Mouse (Mus musculus) forebrain, embryonic 12.5 days (tissue): ENCODE data around the gene Pax9. TPM values are rescaled to one million over a fixed set of nuclear protein-coding genes. Genes with fewer than 3 reads are reported as not detected.

Source experiments
- ATAC-seq: fragments of 200-750 bp; cut with Nextera tagmentation; 2 replicates; pipeline ENCODE4 v1.8.0; 2017; ENCODE audit warnings: moderate TSS enrichment; ENCODE audit not compliant: low FRiP score
- H3K27ac ChIP-seq: fragments of 300-500 bp; sonication (generic); 2 replicates; pipeline ENCODE4 v1.5.1; 2016; ENCODE audit warnings: mild to moderate bottlenecking
- H3K27me3 ChIP-seq: fragments of 300-500 bp; sonication (generic); 2 replicates; pipeline ENCODE4 v1.6.1; 2016; ENCODE audit warnings: mild to moderate bottlenecking
- H3K36me3 ChIP-seq: fragments of 300-500 bp; sonication (generic); replicated peaks from 2 replicates; pipeline ENCODE4 v1.6.1; 2016; ENCODE audit warnings: mild to moderate bottlenecking
- H3K4me1 ChIP-seq: fragments of 300-500 bp; sonication (generic); 2 replicates; pipeline ENCODE4 v1.6.1; 2016
- H3K4me2 ChIP-seq: fragments of 300-500 bp; sonication (generic); 2 replicates; pipeline ENCODE4 v1.6.1; 2016; ENCODE audit warnings: mild to moderate bottlenecking, moderate library complexity
- H3K4me3 ChIP-seq: fragments of 300-500 bp; sonication (generic); replicated peaks from 2 replicates; pipeline ENCODE4 v1.5.1; 2016; ENCODE audit warnings: mild to moderate bottlenecking
- H3K9ac ChIP-seq: fragments of 300-500 bp; sonication (generic); 2 replicates; pipeline ENCODE4 v1.6.1; 2016; ENCODE audit warnings: mild to moderate bottlenecking
- H3K9me3 ChIP-seq: fragments of 300-500 bp; sonication (generic); 2 replicates; pipeline ENCODE4 v1.6.1; 2016
- WGBS: fragments of 180-500 bp; shearing (Covaris S2); methylation state at CpG from one replicate; pipeline ENCODE4 v1.1.7; 2016; 5-methylcytosine and 5-hydroxymethylcytosine counted together
- polyA plus RNA-seq: library from polyadenylated mRNA; unstranded; fragments of >200 nt; fragmentation: Nextera tagmentation; extraction: Ambion mirVana; gene quantifications from 2 replicates; pipeline ENCODE4 v1.2.1, GENCODE M21; 2016

Pax9 gene
- polyA plus RNA-seq, 1 experiment from 2014 or later = 1.2 TPM

- Histone ChIP-seq H3K4me3 (0 out of 2 replicates have a peak overlapping the region, but pooled peaks have one; percentile 14), H3K4me1 (peaks cover 18% of the 10 kb centered on the region), H3K9me3 (no peaks in the 10 kb centered on the region), H3K9ac (no peak overlapping the region), H3K4me2 (no peak overlapping the region), H3K27me3 (peaks cover 97% of the 10 kb centered on the region), H3K36me3 (no peaks in the 10 kb centered on the region), H3K27ac (no peak overlapping the region)
- WGBS = under 1% methylated on average over 12 of the region's 12 CpGs
- ATAC-seq = no peak
Measured at GRCm38 (mm10) chr12:56691001-56691400, 566 bp upstream of the Pax9 start.

DNA sequence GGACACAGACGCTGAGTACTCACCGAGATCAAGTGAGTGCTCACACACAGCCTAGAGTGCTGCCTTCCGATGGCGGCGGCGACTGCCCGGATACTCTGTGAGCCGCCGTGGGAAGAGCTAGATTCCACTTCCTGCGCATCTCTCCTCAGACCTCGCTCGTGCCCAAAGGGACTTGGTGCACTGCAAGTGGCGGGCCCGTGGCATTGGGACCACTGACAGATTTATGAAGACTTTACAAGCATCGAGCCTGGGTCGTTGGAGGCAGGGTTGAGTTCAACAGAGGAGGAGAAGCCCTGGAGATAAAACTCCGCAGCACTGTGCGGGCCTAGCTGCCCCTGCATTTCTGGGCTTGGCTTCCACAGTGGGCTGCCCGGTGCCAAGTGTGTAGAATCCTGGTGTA is 969 bp downstream of the Pax9 start:
- Histone ChIP-seq H3K9ac (no peak overlapping the region), H3K9me3 (no peaks in the 10 kb centered on the region), H3K36me3 (no peaks in the 10 kb centered on the region), H3K4me3 (no peak overlapping the region), H3K27me3 (peaks cover 100% of the 10 kb centered on the region), H3K4me2 (no peak overlapping the region), H3K27ac (no peak overlapping the region), H3K4me1 (peaks cover 32% of the 10 kb centered on the region)
- no peak for ATAC-seq
- WGBS = under 1% methylated on average over 19 of the region's 19 CpGs

DNA sequence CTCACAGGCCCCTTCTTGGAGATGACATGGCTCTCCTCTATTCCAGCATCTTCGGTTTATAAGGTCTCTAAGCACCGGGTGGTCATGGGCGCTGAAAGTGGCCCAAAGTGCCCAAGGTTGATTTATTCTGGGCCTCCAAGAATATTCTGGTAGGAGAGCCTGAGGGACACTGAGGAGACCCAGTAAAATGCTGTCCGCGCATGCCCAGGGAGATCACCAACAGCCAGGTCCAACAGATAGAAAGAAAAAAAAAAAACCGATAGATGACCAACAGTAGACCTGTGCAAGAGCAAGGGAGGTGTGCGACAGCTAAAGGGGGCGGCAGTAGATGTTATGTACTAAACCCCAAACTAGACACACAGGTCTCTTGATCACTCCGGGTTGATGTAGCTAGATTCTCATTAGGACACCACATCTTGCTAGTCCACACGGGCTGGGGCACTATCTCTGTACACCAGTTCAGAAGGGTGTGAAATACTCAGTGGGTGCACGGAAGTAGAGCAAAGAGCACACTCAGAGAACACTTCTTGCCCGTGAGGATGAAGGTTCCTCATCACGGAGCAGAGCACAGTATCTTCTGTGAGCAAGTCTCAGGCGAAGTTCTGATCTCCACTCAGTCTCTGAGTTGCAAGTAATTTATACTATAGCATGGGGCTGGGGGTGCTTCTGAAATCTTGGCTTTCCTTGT is 2.0 kb downstream of the Pax9 start:
- no peak for ATAC-seq
- H3K36me3 ChIP-seq = no peaks in the 10 kb centered on the region
- no peaks in the 10 kb centered on the region for H3K9me3 ChIP-seq
- H3K27ac ChIP-seq = no peak overlapping the region
- peaks cover 35% of the 10 kb centered on the region for H3K4me1 ChIP-seq
- H3K27me3 ChIP-seq = peaks cover 98% of the 10 kb centered on the region
- 3% methylated on average over 14 of the region's 14 CpGs for WGBS
- no peak overlapping the region for H3K9ac ChIP-seq
- no peak overlapping the region for H3K4me2 ChIP-seq
- no peak overlapping the region for H3K4me3 ChIP-seq

GRCm38 (mm10) chr12:56694361-56694760 is 2.8 kb downstream of the Pax9 start:
- peaks cover 96% of the 10 kb centered on the region for H3K27me3 ChIP-seq
- no peak overlapping the region for H3K27ac ChIP-seq
- ATAC-seq = no peak
- under 1% methylated on average over 14 of the region's 14 CpGs for whole genome bisulfite sequencing
- no peaks in the 10 kb centered on the region for H3K9me3 ChIP-seq
- H3K9ac ChIP-seq = no peak overlapping the region
- peaks cover 35% of the 10 kb centered on the region for H3K4me1 ChIP-seq
- no peak overlapping the region for H3K4me3 ChIP-seq
- no peak overlapping the region for H3K4me2 ChIP-seq
- no peaks in the 10 kb centered on the region for H3K36me3 ChIP-seq

DNA sequence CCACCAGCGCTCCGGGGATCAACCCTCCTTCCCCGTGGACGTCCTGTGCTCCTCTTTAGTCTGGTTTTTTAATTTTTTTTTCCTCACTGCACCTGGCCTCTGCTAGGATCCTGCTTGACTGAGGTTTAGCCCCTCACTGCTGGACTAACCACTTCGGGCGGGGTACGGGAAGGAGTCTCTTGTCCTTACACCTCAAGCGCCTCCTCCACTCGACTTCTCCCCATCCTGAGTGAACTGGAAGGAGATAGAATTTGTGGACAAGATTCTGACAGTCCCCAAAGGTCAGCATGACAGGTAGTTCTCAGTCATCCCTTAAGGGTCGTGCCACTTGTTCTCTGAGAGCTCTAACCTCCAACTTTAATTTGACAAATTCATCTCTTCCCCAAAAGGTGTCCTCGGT is 3.4 kb downstream of the Pax9 start:
- Histone ChIP-seq H3K27me3 (peaks cover 96% of the 10 kb centered on the region), H3K27ac (no peak overlapping the region), H3K36me3 (no peaks in the 10 kb centered on the region), H3K9me3 (no peaks in the 10 kb centered on the region), H3K4me1 (peaks cover 35% of the 10 kb centered on the region), H3K4me3 (peak overlapping the region; percentile 29), H3K9ac (no peak overlapping the region), H3K4me2 (peak overlapping the region; percentile 47)
- peak; percentile 1; the same call in 1 of the 2 replicates for ATAC-seq
- 0% methylated on average over 11 of the region's 11 CpGs for WGBS

- H3K4me1 ChIP-seq = peaks cover 35% of the 10 kb centered on the region
- H3K4me2 ChIP-seq = peak overlapping the region; percentile 47
- H3K27me3 ChIP-seq = peaks cover 96% of the 10 kb centered on the region
- under 1% methylated on average over 41 of the region's 41 CpGs for whole genome bisulfite sequencing
- no peaks in the 10 kb centered on the region for H3K36me3 ChIP-seq
- peak overlapping the region; percentile 29 for H3K4me3 ChIP-seq
- no peak overlapping the region for H3K9ac ChIP-seq
- H3K9me3 ChIP-seq = no peaks in the 10 kb centered on the region
- peak; percentile 96 for ATAC-seq
- H3K27ac ChIP-seq = no peak overlapping the region
Measured at GRCm38 (mm10) chr12:56695358-56696173, 4.0 kb downstream of the Pax9 start.

DNA sequence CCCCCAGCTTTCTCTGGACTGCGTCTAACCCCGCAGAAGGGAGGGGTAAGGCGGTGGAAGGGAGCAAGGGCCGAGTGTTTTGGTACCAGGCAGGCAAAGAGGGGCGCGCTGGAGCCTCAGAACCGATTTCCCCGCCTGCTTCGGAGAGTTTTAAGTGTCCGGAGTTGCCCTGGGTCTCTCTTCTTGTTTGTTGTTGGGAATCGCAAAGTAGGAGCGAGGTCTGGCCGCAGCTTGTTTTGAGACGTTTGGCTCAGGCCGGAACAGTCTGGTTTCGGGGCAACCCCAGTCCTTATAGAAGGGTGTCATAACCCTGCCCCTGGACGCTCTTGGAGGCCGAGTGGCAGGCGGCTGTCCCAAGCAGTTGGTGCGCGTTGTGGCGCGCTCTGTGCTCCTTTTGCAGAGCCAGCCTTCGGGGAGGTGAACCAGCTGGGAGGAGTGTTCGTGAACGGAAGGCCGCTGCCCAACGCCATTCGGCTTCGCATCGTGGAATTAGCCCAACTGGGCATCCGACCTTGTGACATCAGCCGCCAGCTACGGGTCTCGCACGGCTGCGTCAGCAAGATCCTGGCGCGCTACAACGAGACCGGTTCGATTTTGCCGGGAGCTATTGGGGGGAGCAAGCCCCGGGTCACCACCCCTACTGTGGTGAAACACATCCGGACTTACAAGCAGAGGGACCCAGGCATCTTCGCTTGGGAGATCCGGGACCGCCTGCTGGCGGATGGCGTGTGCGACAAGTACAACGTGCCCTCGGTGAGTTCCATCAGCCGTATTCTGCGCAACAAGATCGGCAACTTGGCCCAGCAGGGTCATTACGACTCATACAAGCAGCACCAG is 4.8 kb downstream of the Pax9 start:
- H3K36me3 ChIP-seq = no peaks in the 10 kb centered on the region
- H3K4me3 ChIP-seq = peak overlapping the region; percentile 29
- peaks cover 94% of the 10 kb centered on the region for H3K27me3 ChIP-seq
- WGBS = under 1% methylated on average over 57 of the region's 57 CpGs
- H3K4me1 ChIP-seq = peaks cover 32% of the 10 kb centered on the region
- no peak overlapping the region for H3K27ac ChIP-seq
- no peaks in the 10 kb centered on the region for H3K9me3 ChIP-seq
- ATAC-seq = no peak
- H3K9ac ChIP-seq = no peak overlapping the region
- H3K4me2 ChIP-seq = peak overlapping the region; percentile 47

DNA sequence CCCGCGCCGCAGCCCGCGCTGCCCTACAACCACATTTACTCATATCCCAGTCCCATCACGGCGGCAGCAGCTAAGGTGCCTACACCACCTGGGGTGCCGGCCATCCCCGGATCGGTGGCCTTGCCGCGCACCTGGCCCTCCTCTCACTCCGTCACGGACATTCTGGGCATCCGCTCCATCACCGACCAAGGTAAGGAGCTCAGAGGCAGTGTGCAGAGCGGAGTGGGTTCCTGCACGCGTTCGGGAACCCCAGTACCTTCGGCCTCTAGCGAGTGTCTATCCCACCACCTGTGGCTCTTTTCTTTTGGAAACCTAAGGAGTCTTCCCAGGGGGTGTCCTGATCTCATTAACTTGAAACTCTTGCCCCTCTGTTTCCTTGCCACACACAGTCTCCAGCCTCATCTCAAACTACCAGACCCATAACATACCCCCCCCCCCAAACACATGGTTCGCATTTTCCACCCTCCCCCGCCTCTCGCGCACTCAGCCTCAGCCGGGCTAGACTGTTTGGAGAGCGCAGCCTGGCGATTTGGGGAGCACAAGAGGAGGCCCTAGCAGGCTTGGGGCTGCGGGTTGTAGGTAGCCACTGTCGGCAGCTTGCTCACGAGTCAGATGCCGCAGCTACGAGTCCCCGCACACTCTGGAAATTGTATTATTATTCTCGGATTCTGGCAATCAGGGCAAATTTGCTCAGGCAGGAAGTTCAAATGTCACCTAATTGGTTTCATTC is 5.6 kb downstream of the Pax9 start:
- Histone ChIP-seq H3K27ac (no peak overlapping the region), H3K27me3 (peaks cover 89% of the 10 kb centered on the region), H3K4me3 (peak overlapping the region; percentile 29), H3K4me1 (peaks cover 30% of the 10 kb centered on the region), H3K4me2 (peak overlapping the region; percentile 47), H3K9ac (no peak overlapping the region), H3K9me3 (no peaks in the 10 kb centered on the region), H3K36me3 (no peaks in the 10 kb centered on the region)
- under 1% methylated on average over 36 of the region's 36 CpGs for WGBS
- no peak for ATAC-seq

DNA sequence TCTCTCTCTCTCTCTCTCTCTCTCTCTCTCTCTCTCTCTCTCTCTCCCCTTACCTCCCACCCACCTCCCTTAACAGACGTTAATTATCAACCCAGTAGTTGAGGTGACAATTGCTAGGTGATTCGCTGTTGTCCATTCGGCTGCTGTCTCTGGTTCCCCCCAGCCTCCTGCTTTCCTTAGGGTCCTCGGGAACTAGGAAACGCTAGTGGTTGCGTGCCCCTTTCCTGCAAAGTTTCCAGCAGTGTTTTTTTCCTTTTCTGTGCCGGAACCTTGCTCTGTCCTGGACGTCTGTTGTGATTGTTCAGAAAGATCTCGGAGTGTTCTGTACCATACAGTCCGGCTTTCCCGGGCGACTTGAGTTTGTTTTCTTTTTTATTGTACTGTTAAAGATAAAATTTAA is 6.2 kb downstream of the Pax9 start:
- Histone ChIP-seq H3K9ac (no peak overlapping the region), H3K4me3 (0 out of 2 replicates have a peak overlapping the region, but pooled peaks have one; percentile 8), H3K27me3 (peaks cover 89% of the 10 kb centered on the region), H3K9me3 (no peaks in the 10 kb centered on the region), H3K27ac (no peak overlapping the region), H3K36me3 (no peaks in the 10 kb centered on the region), H3K4me1 (peaks cover 26% of the 10 kb centered on the region), H3K4me2 (no peak overlapping the region)
- ATAC-seq = no peak
- WGBS = 1% methylated on average over 12 of the region's 12 CpGs

DNA sequence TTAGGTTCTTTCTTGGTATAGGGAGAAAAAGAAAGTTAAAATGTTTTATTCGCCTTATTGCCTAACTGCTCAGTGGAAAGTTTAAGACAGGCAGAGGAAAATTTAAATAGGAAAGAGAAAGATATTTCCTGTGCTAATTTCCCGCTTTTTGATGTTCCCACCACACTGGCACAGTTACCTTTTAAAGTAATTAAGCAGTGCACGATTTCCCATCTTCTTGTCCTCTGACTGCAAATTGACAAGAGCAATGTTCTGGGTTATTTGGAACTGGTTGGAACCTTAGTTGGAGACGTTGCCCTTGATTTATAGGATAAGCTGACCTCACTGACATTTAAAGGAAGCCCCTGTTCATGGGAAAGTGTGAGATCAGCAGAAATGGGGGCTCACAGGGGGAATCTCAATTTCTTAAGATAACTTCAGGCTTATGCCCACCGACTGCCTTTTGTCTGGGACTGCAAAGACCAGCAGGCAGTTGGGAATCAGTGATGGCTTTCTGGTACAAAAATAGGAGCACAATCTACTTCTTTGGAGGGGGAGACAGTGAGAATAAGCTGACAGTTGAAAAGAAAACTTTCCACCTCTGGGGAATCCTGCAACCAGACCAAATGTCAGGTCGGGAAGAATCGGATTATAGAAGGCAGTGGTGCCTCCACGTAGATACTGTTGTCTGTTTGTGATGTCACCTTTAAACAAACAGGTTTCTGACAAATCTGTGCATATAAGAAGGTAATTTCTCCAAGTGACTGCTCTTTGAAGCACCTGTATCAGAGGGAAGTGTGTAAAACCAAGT is 6.8 kb downstream of the Pax9 start:
- H3K27me3 ChIP-seq = peaks cover 83% of the 10 kb centered on the region
- no peaks in the 10 kb centered on the region for H3K36me3 ChIP-seq
- WGBS = 1% methylated on average over 8 of the region's 8 CpGs
- H3K4me3 ChIP-seq = no peak overlapping the region
- H3K4me2 ChIP-seq = no peak overlapping the region
- no peaks in the 10 kb centered on the region for H3K9me3 ChIP-seq
- peaks cover 26% of the 10 kb centered on the region for H3K4me1 ChIP-seq
- H3K27ac ChIP-seq = no peak overlapping the region
- ATAC-seq = no peak
- H3K9ac ChIP-seq = no peak overlapping the region

- no peak for ATAC-seq
- Histone ChIP-seq H3K9me3 (no peaks in the 10 kb centered on the region), H3K4me2 (no peak overlapping the region), H3K4me1 (peaks cover 26% of the 10 kb centered on the region), H3K4me3 (no peak overlapping the region), H3K27ac (no peak overlapping the region), H3K36me3 (no peaks in the 10 kb centered on the region), H3K9ac (no peak overlapping the region), H3K27me3 (peaks cover 76% of the 10 kb centered on the region)
- WGBS = 4% methylated on average over 3 of the region's 3 CpGs
Measured at GRCm38 (mm10) chr12:56699351-56699750, 7.8 kb downstream of the Pax9 start.
